Mouse (Mus musculus) testis, adult 2 months (tissue): Measurements from ENCODE around the gene Egln3. TPM values are rescaled to one million over a fixed set of nuclear protein-coding genes. Genes with fewer than 3 reads are reported as not detected.

Experiments used
- H3K27ac ChIP-seq: fragments of 200-500 bp; 2 replicates; pipeline ENCODE4 v1.5.1; 2012; ENCODE audit warnings: low read depth, low read length; ENCODE audit not compliant: control insufficient read depth, insufficient read depth
- H3K27me3 ChIP-seq: fragments of 200-500 bp; 2 replicates; pipeline ENCODE4 v1.6.1; 2012; ENCODE audit warnings: mild to moderate bottlenecking, low read length, moderate library complexity; ENCODE audit not compliant: control insufficient read depth, insufficient read depth
- H3K36me3 ChIP-seq: fragments of 200-500 bp; 2 replicates; pipeline ENCODE4 v1.6.1; 2012; ENCODE audit warnings: mild to moderate bottlenecking, low read length; ENCODE audit not compliant: control insufficient read depth, insufficient read depth
- H3K4me1 ChIP-seq: fragments of 200-500 bp; 2 replicates; pipeline ENCODE4 v1.6.1; 2012; ENCODE audit warnings: low read length; ENCODE audit not compliant: control insufficient read depth, insufficient read depth
- H3K4me3 ChIP-seq: fragments of 200-500 bp; 2 replicates; pipeline ENCODE4 v1.5.1; 2012; ENCODE audit warnings: low read depth, mild to moderate bottlenecking, low read length, moderate library complexity, mixed read lengths; ENCODE audit not compliant: control insufficient read depth
- CTCF ChIP-seq: fragments of 200-500 bp; IDR thresholded peaks from 2 replicates; pipeline ENCODE4 v1.5.1; 2012; ENCODE audit warnings: low read depth, mild to moderate bottlenecking, inconsistent platforms, low read length, moderate library complexity; ENCODE audit not compliant: control insufficient read depth, insufficient read depth, insufficient replicate concordance
- POLR2A ChIP-seq: fragments of 200-500 bp; IDR thresholded peaks from 2 replicates; pipeline ENCODE4 v1.6.1; 2012; ENCODE audit warnings: low read depth, mild to moderate bottlenecking, inconsistent platforms, low read length, moderate library complexity; ENCODE audit not compliant: control insufficient read depth
- polyA plus RNA-seq: library from polyadenylated mRNA; depleted of rRNA; stranded (reverse); fragments of >200 nt; gene quantifications from 2 replicates; pipeline ENCODE4 v1.2.3, GENCODE M21; 2012; rRNA removed

Gene Egln3
- polyA plus RNA-seq, result 0.25 and 0.45 TPM in 2 replicates

DNA sequence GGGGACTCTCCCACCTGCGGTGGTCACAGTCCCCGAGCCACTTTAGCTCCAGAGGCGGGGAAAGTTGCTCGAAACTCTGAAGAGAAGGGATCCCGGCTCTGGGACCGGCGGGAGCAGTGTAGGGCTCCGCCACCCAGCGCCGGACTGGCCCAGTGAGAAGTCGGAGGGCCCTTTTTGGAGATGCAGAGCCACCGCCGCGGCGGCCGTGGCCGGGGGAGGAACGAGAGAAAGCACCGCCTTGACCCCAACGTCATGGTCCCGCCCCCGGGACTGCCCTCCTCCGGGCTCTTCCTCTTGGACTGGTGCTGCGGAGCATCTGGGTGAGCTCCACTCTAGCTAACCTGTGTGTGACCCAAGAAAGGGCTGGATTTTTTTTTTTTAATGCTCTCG is at the start of gene Egln3:
TSS of gene Egln3 (minus strand) at position 205 of the 390 bp plus-strand sequence.
- Histone ChIP-seq H3K36me3 (no peaks in the 10 kb centered on the region), H3K4me3 (peak within 1 kb of the TSS; percentile 76), H3K27ac (no peak within 1 kb of the TSS), H3K4me1 (peaks cover 5% of the 10 kb centered on the region; the same call in 1 of the 2 replicates), H3K27me3 (no peaks in the 10 kb centered on the region)
- TF ChIP-seq CTCF, result no peak
- TF ChIP-seq POLR2A, result no peak

DNA sequence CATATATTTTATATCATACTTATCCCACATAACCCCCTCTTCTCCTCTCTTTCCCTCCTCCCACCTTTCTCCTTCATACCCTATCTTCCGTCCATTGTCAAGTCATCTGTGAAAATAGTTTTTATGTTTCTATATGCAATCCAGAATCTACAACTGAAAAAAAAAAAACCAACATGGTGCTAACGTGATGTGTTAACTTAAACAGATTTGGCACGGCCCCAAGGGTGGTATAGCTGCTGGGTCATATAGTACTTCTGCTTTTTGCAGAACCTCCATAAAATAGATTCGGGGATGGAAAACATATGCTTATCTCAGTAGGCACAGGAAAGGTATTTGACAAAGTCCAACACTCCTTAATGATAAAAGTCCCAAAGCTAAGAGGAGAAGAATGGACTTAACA is 49.8 kb upstream of the Egln3 start:
- no peak for TF ChIP-seq CTCF

DNA sequence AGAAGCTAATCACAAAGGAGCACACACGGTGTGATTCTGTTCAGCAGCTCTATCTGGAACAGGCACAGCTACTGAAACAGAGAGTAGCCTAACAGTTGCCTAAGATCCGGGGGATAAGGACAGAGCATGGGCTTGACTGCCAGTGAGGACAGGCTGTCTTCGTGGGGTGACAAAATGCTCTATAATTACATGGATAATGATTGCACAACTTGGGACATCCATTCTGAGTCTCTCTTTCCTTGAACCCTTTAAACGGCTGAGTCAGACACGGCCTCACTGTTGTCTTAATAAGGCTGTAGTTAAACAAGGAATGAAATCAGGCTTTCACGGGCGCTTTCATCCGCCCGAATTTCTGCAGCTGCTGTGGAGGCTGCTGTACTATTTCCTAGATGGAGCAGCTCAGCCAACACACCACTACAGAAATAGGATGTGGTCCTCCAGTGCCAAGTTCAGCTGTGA is 48.3 kb upstream of the Egln3 start:
- TF ChIP-seq CTCF, result no peak
- no peak for TF ChIP-seq POLR2A
- Histone ChIP-seq H3K4me3 (no peak overlapping the region), H3K27ac (no peak overlapping the region), H3K36me3 (no peaks in the 10 kb centered on the region), H3K4me1 (no peaks in the 10 kb centered on the region; the same call in 1 of the 2 replicates), H3K27me3 (no peaks in the 10 kb centered on the region)

More for the DNA sequence above, 49.8 kb upstream of the Egln3 start:
- Histone ChIP-seq H3K27ac (no peak overlapping the region), H3K36me3 (no peaks in the 10 kb centered on the region), H3K27me3 (no peaks in the 10 kb centered on the region), H3K4me1 (no peaks in the 10 kb centered on the region; the same call in 1 of the 2 replicates), H3K4me3 (no peak overlapping the region)

DNA sequence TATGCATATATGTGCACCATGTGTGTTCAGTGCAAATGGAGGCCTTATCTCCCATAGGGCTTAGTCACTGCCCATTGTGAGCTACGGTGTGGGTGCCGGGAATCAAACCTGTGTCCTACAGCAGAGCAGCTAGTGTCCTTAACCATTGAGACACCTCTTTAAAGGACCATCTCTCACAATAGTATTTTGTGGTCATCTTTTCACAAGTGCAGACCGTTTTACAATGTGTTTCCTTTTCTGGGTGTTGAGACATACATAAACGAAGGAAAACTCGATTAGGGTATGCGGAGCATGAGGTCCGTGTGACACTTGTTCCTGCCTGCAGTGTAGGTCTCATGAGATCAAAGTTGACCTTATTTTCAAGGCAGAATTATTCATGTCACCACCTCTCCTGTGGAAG is 44.2 kb upstream of the Egln3 start:
- Histone ChIP-seq H3K27me3 (no peaks in the 10 kb centered on the region), H3K27ac (no peak overlapping the region), H3K4me3 (no peak overlapping the region), H3K4me1 (no peaks in the 10 kb centered on the region), H3K36me3 (no peaks in the 10 kb centered on the region)
- no peak for TF ChIP-seq POLR2A
- no peak for TF ChIP-seq CTCF

DNA sequence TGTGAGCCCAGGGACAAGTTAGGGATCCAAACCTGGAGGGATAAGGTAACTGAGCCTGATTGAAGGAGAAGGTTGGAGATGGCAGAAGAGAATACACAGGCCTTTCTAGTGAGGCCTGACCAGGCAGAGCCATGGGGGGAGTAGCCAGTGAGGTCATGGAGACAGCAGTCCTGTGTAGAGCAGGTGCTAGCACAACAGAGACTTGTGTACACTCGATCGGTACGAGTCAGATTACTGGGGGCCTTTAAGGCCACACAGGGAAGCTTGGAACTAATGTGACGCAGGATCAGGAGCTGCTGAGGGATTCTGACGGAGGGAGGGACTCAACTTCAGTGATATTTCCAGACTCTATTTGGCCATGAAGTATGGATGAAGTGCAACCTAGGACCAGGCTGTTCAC is 39.5 kb upstream of the Egln3 start:
- TF ChIP-seq CTCF, result no peak
- TF ChIP-seq POLR2A, result no peak
- Histone ChIP-seq H3K27me3 (no peaks in the 10 kb centered on the region), H3K4me3 (no peak overlapping the region), H3K27ac (no peak overlapping the region), H3K4me1 (no peaks in the 10 kb centered on the region), H3K36me3 (no peaks in the 10 kb centered on the region)

DNA sequence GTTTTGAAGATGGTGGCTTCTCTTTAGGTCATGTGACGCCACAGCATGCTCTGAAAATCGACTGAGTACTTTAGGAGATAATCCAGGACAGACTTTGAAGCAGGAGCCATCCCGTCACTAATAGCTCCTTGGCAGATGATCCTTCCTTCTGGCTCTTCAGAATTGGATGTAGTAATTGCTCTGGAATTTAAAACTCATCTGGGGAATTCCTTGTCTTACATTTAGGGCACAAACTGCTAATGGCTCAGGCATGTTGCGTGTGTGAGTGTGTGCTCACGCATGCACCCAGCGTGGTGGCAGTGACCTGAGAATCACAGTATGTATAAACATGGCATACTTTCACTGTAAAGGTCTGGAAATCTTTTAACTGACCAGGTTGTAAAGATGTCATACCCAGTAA is 38.3 kb upstream of the Egln3 start:
- no peak for TF ChIP-seq POLR2A
- TF ChIP-seq CTCF, result no peak
- Histone ChIP-seq H3K4me3 (no peak overlapping the region), H3K27ac (no peak overlapping the region), H3K27me3 (no peaks in the 10 kb centered on the region), H3K4me1 (no peaks in the 10 kb centered on the region), H3K36me3 (no peaks in the 10 kb centered on the region)

DNA sequence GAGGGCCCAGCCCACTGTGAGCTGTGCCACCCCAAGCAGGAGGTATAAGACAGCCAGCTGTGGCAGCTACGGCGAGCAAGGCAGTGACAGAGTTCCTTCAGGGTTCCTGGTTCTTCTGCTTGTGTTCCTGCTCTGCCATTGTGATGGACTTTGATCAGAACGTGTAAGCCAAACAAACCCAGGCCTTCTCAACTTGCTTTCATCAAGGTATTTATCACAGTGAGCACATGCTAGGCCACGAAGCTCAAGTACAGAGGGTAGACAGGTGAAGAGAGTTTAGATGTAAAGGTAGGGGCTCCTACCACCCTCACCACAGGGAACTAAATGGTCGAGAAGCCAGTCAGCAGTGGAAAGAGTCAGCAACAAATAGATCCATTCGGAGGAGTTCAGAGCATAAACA is 30.1 kb upstream of the Egln3 start:
- H3K36me3 ChIP-seq, result no peaks in the 10 kb centered on the region
- TF ChIP-seq POLR2A, result no peak
- no peak for TF ChIP-seq CTCF

DNA sequence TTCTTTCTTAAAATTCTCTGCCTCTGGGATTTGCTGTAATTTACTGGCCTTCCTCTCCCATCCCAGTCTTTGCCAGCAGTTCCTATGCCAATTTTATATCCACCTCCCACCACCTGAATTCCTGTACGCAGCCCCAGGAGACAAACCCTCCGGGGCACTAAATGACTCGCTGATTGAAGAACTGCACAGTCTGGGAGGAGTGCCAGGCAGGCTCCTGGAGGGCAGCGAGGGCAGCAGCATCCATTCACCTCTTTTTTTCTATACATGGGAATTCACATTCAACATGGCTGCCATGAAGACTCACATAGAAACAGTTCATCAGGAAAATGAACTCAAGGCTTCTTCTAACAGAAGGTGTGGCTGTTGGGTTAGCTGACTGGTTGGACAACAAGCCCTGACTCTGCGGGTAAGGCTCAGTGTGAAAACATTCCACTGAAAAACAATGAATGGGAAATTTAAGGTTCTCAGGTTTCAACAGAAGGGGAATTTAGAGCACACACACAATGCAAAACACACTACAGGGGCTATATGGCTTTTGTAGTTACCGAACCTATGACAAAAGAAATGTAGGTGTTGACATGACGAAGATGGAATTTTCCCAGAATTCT is 29.4 kb upstream of the Egln3 start:
- Histone ChIP-seq H3K4me1 (no peaks in the 10 kb centered on the region), H3K4me3 (no peak overlapping the region), H3K36me3 (no peaks in the 10 kb centered on the region), H3K27ac (no peak overlapping the region), H3K27me3 (no peaks in the 10 kb centered on the region)
- TF ChIP-seq POLR2A (no peak), CTCF (no peak)

More for the DNA sequence above, 30.1 kb upstream of the Egln3 start:
- H3K4me3 ChIP-seq, result no peak overlapping the region
- H3K4me1 ChIP-seq, result no peaks in the 10 kb centered on the region
- no peak overlapping the region for H3K27ac ChIP-seq
- no peaks in the 10 kb centered on the region for H3K27me3 ChIP-seq
